Mouse (Mus musculus) kidney, postnatal 36 days (tissue): ENCODE data around the gene Zfp536.

Experiments used
- DNase-seq, 2 experiments: peaks; one replicate each; pipeline ENCODE4 v3.0.0; 2021 to 2022; ENCODE audit warnings: mixed read lengths in 2 of 2

Zfp536 gene

GRCm38 (mm10) chr7:37439912-37440311, 333.5 kb downstream of the Zfp536 start:
- no peak for DNase-seq

GRCm38 (mm10) chr7:37439117-37439844, 334.2 kb downstream of the Zfp536 start:
- DNase-seq, result no peak

GRCm38 (mm10) chr7:37437887-37438286, 335.6 kb downstream of the Zfp536 start:
- no peak for DNase-seq

GRCm38 (mm10) chr7:37433156-37433555, 340.3 kb downstream of the Zfp536 start:
- no peak for DNase-seq

GRCm38 (mm10) chr7:37431471-37431870, 342.0 kb downstream of the Zfp536 start:
- DNase-seq, result no peak

- DNase-seq, result no peak
Observed at GRCm38 (mm10) chr7:37426061-37426460, 347.4 kb downstream of the Zfp536 start.

GRCm38 (mm10) chr7:37422966-37423365, 350.5 kb downstream of the Zfp536 start:
- no peak for DNase-seq
